Mouse (Mus musculus) bone marrow, adult 2 months (tissue): ENCODE results near the gene Dcst1.

Experiments used
- CTCF ChIP-seq: fragments of 200-500 bp; IDR thresholded peaks from 2 replicates; pipeline ENCODE4 v1.5.1; 2011; ENCODE audit warnings: low read length, control low read depth; ENCODE audit not compliant: control insufficient read depth, insufficient read depth
- POLR2A ChIP-seq: fragments of 200-500 bp; IDR thresholded peaks from 2 replicates; pipeline ENCODE4 v1.6.1; 2011; ENCODE audit warnings: low read depth, mild to moderate bottlenecking, control low read depth, low read length, borderline replicate concordance; ENCODE audit not compliant: control insufficient read depth

DNA sequence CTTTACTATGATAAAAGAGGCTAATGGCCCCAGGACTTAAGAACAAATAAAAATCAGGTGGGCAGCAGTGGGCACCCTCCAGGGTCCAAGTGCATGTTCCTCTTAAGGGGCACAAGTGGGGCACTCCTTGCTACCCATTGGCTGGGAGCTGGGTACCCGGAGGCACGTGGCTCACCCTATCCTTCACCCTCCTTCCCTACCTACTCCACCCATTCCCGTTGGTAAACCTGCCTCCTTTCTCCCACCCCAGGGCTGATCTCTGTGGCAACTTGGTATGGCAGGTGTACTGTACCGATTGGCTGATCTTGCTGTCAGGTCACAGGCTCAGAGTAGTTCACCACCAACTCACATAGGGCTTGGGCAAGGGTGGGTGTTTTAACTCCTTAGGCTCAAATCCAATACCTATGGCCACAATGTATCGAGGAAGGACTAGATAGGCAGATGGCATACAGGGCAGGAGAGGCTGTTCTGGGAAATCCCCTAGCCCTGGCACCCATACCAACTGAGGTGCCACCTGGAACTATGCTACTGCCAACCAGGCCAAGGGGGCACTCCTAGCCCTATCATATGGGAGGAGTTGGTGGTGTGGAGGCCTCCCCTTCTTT is 18.7 kb upstream of the Dcst1 start:
- no peak for TF ChIP-seq CTCF
- no peak for TF ChIP-seq POLR2A
